Mouse (Mus musculus) stomach, embryonic 16.5 days (tissue): Measurements from ENCODE around the gene Cfap299. TPM values are rescaled to one million over a fixed set of nuclear protein-coding genes. Genes with fewer than 3 reads are reported as not detected.
"Not testable (repeated sequence)": the region's sequence is repeated elsewhere in the genome, so short reads cannot be mapped to it uniquely, and the experiment has no call there.

ENCODE experiments used
- ATAC-seq: fragments of 200-750 bp; cut with Nextera tagmentation; 2 replicates; pipeline ENCODE4 v1.8.0; 2017; ENCODE audit warnings: moderate number of reproducible peaks, moderate TSS enrichment; ENCODE audit not compliant: insufficient read depth, low FRiP score
- H3K27ac ChIP-seq: fragments of 300-500 bp; sonication (generic); 2 replicates; pipeline ENCODE4 v1.5.1; 2014; ENCODE audit warnings: low read length
- H3K27me3 ChIP-seq: fragments of 300-500 bp; sonication (generic); 2 replicates; pipeline ENCODE4 v1.6.1; 2014; ENCODE audit warnings: low read length, control low read depth, mixed read lengths; ENCODE audit not compliant: control insufficient read depth, insufficient read depth
- H3K36me3 ChIP-seq: fragments of 300-500 bp; sonication (generic); 2 replicates; pipeline ENCODE4 v1.6.1; 2014; ENCODE audit warnings: low read length; ENCODE audit not compliant: control insufficient read depth, insufficient read depth
- H3K4me1 ChIP-seq: fragments of 300-500 bp; sonication (generic); 2 replicates; pipeline ENCODE4 v1.6.1; 2014; ENCODE audit warnings: low read length, control low read depth, mixed read lengths; ENCODE audit not compliant: control insufficient read depth, insufficient read depth
- H3K4me2 ChIP-seq: fragments of 300-500 bp; sonication (generic); 2 replicates; pipeline ENCODE4 v1.6.1; 2014; ENCODE audit warnings: low read depth, low read length, mixed read lengths
- H3K4me3 ChIP-seq: fragments of 300-500 bp; sonication (generic); replicated peaks from 2 replicates; pipeline ENCODE4 v1.5.1; 2014; ENCODE audit warnings: mild to moderate bottlenecking, low read length
- H3K9ac ChIP-seq: fragments of 300-500 bp; sonication (generic); 2 replicates; pipeline ENCODE4 v1.6.1; 2014; ENCODE audit warnings: low read length
- H3K9me3 ChIP-seq: fragments of 300-500 bp; sonication (generic); replicated peaks from 2 replicates; pipeline ENCODE4 v1.6.1; 2016; ENCODE audit warnings: low read length, control low read depth; ENCODE audit not compliant: control insufficient read depth
- WGBS: fragments of 180-500 bp; shearing (Covaris S2); extraction: QIAGEN DNeasy Blood & Tissue Kit; methylation state at CpG from one replicate; pipeline ENCODE4 v1.1.7; 2014; 5-methylcytosine and 5-hydroxymethylcytosine counted together
- polyA plus RNA-seq: library from polyadenylated mRNA; unstranded; fragments of >200 nt; fragmentation: Nextera tagmentation; extraction: Ambion mirVana; gene quantifications from 2 replicates; pipeline ENCODE4 v1.2.1, GENCODE M21; 2015

Gene Cfap299
- polyA plus RNA-seq, 1 experiment from 2014 or later, result 0.32 TPM

- Histone ChIP-seq H3K9me3 (no peaks in the 10 kb centered on the region), H3K4me2 (no peak overlapping the region), H3K27me3 (no peaks in the 10 kb centered on the region), H3K36me3 (no peaks in the 10 kb centered on the region), H3K27ac (no peak overlapping the region), H3K4me3 (no peak overlapping the region), H3K4me1 (no peaks in the 10 kb centered on the region), H3K9ac (no peak overlapping the region)
- WGBS, result 33% methylated on average over 9 of the region's 9 CpGs
- no peak for ATAC-seq
Measured at GRCm38 (mm10) chr5:98306528-98306927, 22.6 kb upstream of the Cfap299 start.

GRCm38 (mm10) chr5:98326625-98327024, 2.5 kb upstream of the Cfap299 start:
- H3K27me3 ChIP-seq, result peaks cover 7% of the 10 kb centered on the region; the same call in 1 of the 2 replicates
- ATAC-seq, result no peak
- H3K9me3 ChIP-seq, result no peaks in the 10 kb centered on the region
- no peak overlapping the region for H3K27ac ChIP-seq
- H3K4me2 ChIP-seq, result no peak overlapping the region
- no peaks in the 10 kb centered on the region for H3K4me1 ChIP-seq
- no peak overlapping the region for H3K4me3 ChIP-seq
- 65% methylated on average over 2 of the region's 2 CpGs for WGBS
- H3K36me3 ChIP-seq, result no peaks in the 10 kb centered on the region
- no peak overlapping the region for H3K9ac ChIP-seq

- not testable (repeated sequence) for H3K9ac ChIP-seq, H3K27me3 ChIP-seq, H3K9me3 ChIP-seq, H3K4me3 ChIP-seq, H3K36me3 ChIP-seq, H3K4me2 ChIP-seq, H3K27ac ChIP-seq, ATAC-seq, H3K4me1 ChIP-seq
- 87% methylated on average over 16 of the region's 16 CpGs for WGBS
Measured at GRCm38 (mm10) chr5:98343751-98344150, 14.6 kb downstream of the Cfap299 start.

- no peaks in the 10 kb centered on the region for H3K36me3 ChIP-seq
- H3K27me3 ChIP-seq, result no peaks in the 10 kb centered on the region
- no peak overlapping the region for H3K9ac ChIP-seq
- H3K4me2 ChIP-seq, result no peak overlapping the region
- H3K27ac ChIP-seq, result no peak overlapping the region
- H3K4me3 ChIP-seq, result no peak overlapping the region
- no peaks in the 10 kb centered on the region for H3K9me3 ChIP-seq
- WGBS, result 60% methylated on average over 2 of the region's 2 CpGs
- no peaks in the 10 kb centered on the region; the same call in 1 of the 2 replicates for H3K4me1 ChIP-seq
- no peak for ATAC-seq
Measured at GRCm38 (mm10) chr5:98344581-98344980, 15.5 kb downstream of the Cfap299 start.

GRCm38 (mm10) chr5:98346067-98346466, 17.0 kb downstream of the Cfap299 start:
- no peak overlapping the region for H3K27ac ChIP-seq
- WGBS, result 68% methylated on average over 7 of the region's 7 CpGs
- no peaks in the 10 kb centered on the region for H3K27me3 ChIP-seq
- H3K36me3 ChIP-seq, result no peaks in the 10 kb centered on the region
- H3K4me1 ChIP-seq, result no peaks in the 10 kb centered on the region; the same call in 1 of the 2 replicates
- H3K9ac ChIP-seq, result no peak overlapping the region
- no peak overlapping the region for H3K4me2 ChIP-seq
- H3K4me3 ChIP-seq, result no peak overlapping the region
- H3K9me3 ChIP-seq, result no peaks in the 10 kb centered on the region
- no peak for ATAC-seq

GRCm38 (mm10) chr5:98348605-98349004, 19.5 kb downstream of the Cfap299 start:
- Histone ChIP-seq H3K36me3 (no peaks in the 10 kb centered on the region), H3K9ac (no peak overlapping the region), H3K4me2 (no peak overlapping the region), H3K4me3 (no peak overlapping the region), H3K9me3 (no peaks in the 10 kb centered on the region), H3K27ac (no peak overlapping the region), H3K27me3 (no peaks in the 10 kb centered on the region), H3K4me1 (no peaks in the 10 kb centered on the region; the same call in 1 of the 2 replicates)
- ATAC-seq, result peak; percentile 40; the same call in 1 of the 2 replicates
- WGBS, result 9% methylated on average over 8 of the region's 8 CpGs

GRCm38 (mm10) chr5:98359912-98360311, 30.8 kb downstream of the Cfap299 start:
- Histone ChIP-seq H3K4me2 (no peak overlapping the region), H3K27ac (no peak overlapping the region), H3K27me3 (no peaks in the 10 kb centered on the region), H3K4me1 (no peaks in the 10 kb centered on the region), H3K9ac (no peak overlapping the region), H3K9me3 (no peaks in the 10 kb centered on the region), H3K4me3 (no peak overlapping the region), H3K36me3 (no peaks in the 10 kb centered on the region)
- ATAC-seq, result no peak
- WGBS, result 87% methylated on average over 7 of the region's 7 CpGs

GRCm38 (mm10) chr5:98360792-98361419, 31.8 kb downstream of the Cfap299 start:
- Histone ChIP-seq H3K27ac (no peak overlapping the region), H3K4me2 (no peak overlapping the region), H3K4me3 (no peak overlapping the region), H3K9me3 (no peaks in the 10 kb centered on the region), H3K36me3 (no peaks in the 10 kb centered on the region), H3K4me1 (no peaks in the 10 kb centered on the region), H3K9ac (no peak overlapping the region), H3K27me3 (no peaks in the 10 kb centered on the region)
- WGBS, result 60% methylated on average over 5 of the region's 5 CpGs
- ATAC-seq, result no peak

- no peaks in the 10 kb centered on the region for H3K36me3 ChIP-seq
- 56% methylated on average over 8 of the region's 8 CpGs for WGBS
- no peak overlapping the region for H3K9ac ChIP-seq
Measured at GRCm38 (mm10) chr5:98363428-98363827, 34.3 kb downstream of the Cfap299 start.

More at GRCm38 (mm10) chr5:98363428-98363827, 34.3 kb downstream of the Cfap299 start:
- Histone ChIP-seq H3K4me2 (no peak overlapping the region), H3K27ac (no peak overlapping the region), H3K4me3 (no peak overlapping the region), H3K27me3 (no peaks in the 10 kb centered on the region), H3K9me3 (no peaks in the 10 kb centered on the region), H3K4me1 (no peaks in the 10 kb centered on the region)
- ATAC-seq, result no peak
